Comparison of ENCODE assay signal across 17 mouse cellular contexts in genomic region chr2:176486683-176487082, GRCm38 (mm10). TPM values are rescaled to one million over a fixed set of nuclear protein-coding genes. Genes with fewer than 3 reads are reported as not detected.
DNase-seq lines count a peak whose midpoint lies in the region; ATAC-seq and TF ChIP-seq lines count a peak whose summit lies in the region.
"Not testable (repeated sequence)": the region's sequence is repeated elsewhere in the genome, so short reads cannot be mapped to it uniquely, and the experiment has no call there.
"Had no signal": no experiment of that assay in that cellular context is flagged by ENCODE, and none has a peak within 500 bp of the region (broad histone marks: within the 10 kb centered on the region; RNA-seq: fewer than 3 reads in every experiment).

Gene Gm14434 (minus strand): TSS chr2:176486783.

- H3K9me3 ChIP-seq in embryonic facial prominence, embryonic 10.5 days; forebrain, embryonic 15.5 days; hindbrain, embryonic 10.5 days; hindbrain, embryonic 16.5 days (ENCODE audit: control insufficient read depth, low read length); kidney, embryonic 14.5 days (ENCODE audit: control insufficient read depth, low read length); midbrain, postnatal 0 days (ENCODE audit: low read length): not testable (repeated sequence)

- H3K4me3 ChIP-seq in brown adipose tissue, adult 24 weeks (ENCODE audit: insufficient read depth, low read depth, low read length); embryonic facial prominence, embryonic 10.5 days; forebrain, embryonic 15.5 days; hindbrain, embryonic 10.5 days; hindbrain, embryonic 16.5 days (ENCODE audit: low read length); kidney, embryonic 14.5 days (ENCODE audit: low read length); midbrain, postnatal 0 days (ENCODE audit: low read depth, low read length): not testable (repeated sequence)

- ATAC-seq in forebrain, embryonic 15.5 days (replicated peaks); hindbrain, embryonic 16.5 days; kidney, embryonic 14.5 days (ENCODE audit: low FRiP score, low TSS enrichment); midbrain, postnatal 0 days (ENCODE audit: low FRiP score): not testable (repeated sequence)

- TF ChIP-seq CTCF in midbrain, postnatal 0 days (IDR thresholded peaks at IDR 0.05) = not testable (repeated sequence)

- not testable (repeated sequence) for H3K9ac ChIP-seq in forebrain, embryonic 15.5 days (replicated peaks); hindbrain, embryonic 16.5 days (ENCODE audit: low read depth, low read length); kidney, embryonic 14.5 days (ENCODE audit: low read depth, low read length); midbrain, postnatal 0 days (replicated peaks; ENCODE audit: low read length, poor library complexity, severe bottlenecking)

- not testable (repeated sequence) for H3K4me1 ChIP-seq in brown adipose tissue, adult 24 weeks (ENCODE audit: control insufficient read depth, insufficient read depth, insufficient read length, low read length); embryonic facial prominence, embryonic 10.5 days; forebrain, embryonic 15.5 days; hindbrain, embryonic 10.5 days (replicated peaks); hindbrain, embryonic 16.5 days (ENCODE audit: control insufficient read depth, insufficient read depth, low read depth, low read length); kidney, embryonic 14.5 days (ENCODE audit: control insufficient read depth, insufficient read depth, low read length); midbrain, postnatal 0 days (ENCODE audit: insufficient read depth, low read length)

- H3K27me3 ChIP-seq in embryonic facial prominence, embryonic 10.5 days (replicated peaks; ENCODE audit: low read depth, poor library complexity, severe bottlenecking); forebrain, embryonic 15.5 days; hindbrain, embryonic 10.5 days (ENCODE audit: insufficient read depth, poor library complexity, severe bottlenecking); hindbrain, embryonic 16.5 days (replicated peaks; ENCODE audit: control insufficient read depth, insufficient read depth, low read length); kidney, embryonic 14.5 days (ENCODE audit: control insufficient read depth, insufficient read depth, low read length); midbrain, postnatal 0 days (ENCODE audit: insufficient read depth, low read length): not testable (repeated sequence)

- not testable (repeated sequence) for DNase-seq in embryonic facial prominence, embryonic 10.5 days (ENCODE audit: low spot score); hindbrain, embryonic 10.5 days (ENCODE audit: low spot score); midbrain, postnatal 0 days (ENCODE audit: low spot score); urinary bladder, adult 2 months (ENCODE audit: low spot score)

- not testable (repeated sequence) for H3K36me3 ChIP-seq in embryonic facial prominence, embryonic 10.5 days (replicated peaks); forebrain, embryonic 15.5 days; hindbrain, embryonic 10.5 days; hindbrain, embryonic 16.5 days (ENCODE audit: control insufficient read depth, insufficient read depth, low read length); kidney, embryonic 14.5 days (ENCODE audit: control insufficient read depth, insufficient read depth, low read length); midbrain, postnatal 0 days (ENCODE audit: insufficient read depth, low read length)

- not testable (repeated sequence) for H3K27ac ChIP-seq in brown adipose tissue, adult 24 weeks (replicated peaks; ENCODE audit: low read depth, low read length); embryonic facial prominence, embryonic 10.5 days (replicated peaks); forebrain, embryonic 15.5 days (replicated peaks); hindbrain, embryonic 10.5 days; hindbrain, embryonic 16.5 days (ENCODE audit: low read depth, low read length); kidney, embryonic 14.5 days (ENCODE audit: low read depth, low read length); midbrain, postnatal 0 days (ENCODE audit: low read depth, low read length)

- H3K4me2 ChIP-seq in forebrain, embryonic 15.5 days (replicated peaks); hindbrain, embryonic 16.5 days (ENCODE audit: low read length); kidney, embryonic 14.5 days (replicated peaks; ENCODE audit: low read depth, low read length); midbrain, postnatal 0 days (ENCODE audit: low read depth, low read length, poor library complexity, severe bottlenecking): not testable (repeated sequence)

- WGBS in embryonic facial prominence, embryonic 10.5 days = no CpG with 5 or more reads among the region's 4 CpGs
- no CpG with 5 or more reads among the region's 4 CpGs for WGBS in forebrain, embryonic 15.5 days
- no CpG with 5 or more reads among the region's 4 CpGs for WGBS in hindbrain, embryonic 10.5 days
- no CpG with 5 or more reads among the region's 4 CpGs for WGBS in hindbrain, embryonic 16.5 days
- WGBS in kidney, embryonic 14.5 days = no CpG with 5 or more reads among the region's 4 CpGs
- no CpG with 5 or more reads among the region's 4 CpGs for WGBS in midbrain, postnatal 0 days

RNA-seq across cellular contexts. Expression of gene Gm14434, which starts in this region (rescaled TPM):
- 33.1 and 45.0 TPM in 2 replicates for polyA plus RNA-seq in brown adipose tissue, adult 24 weeks (2012; ENCODE audit: insufficient read depth, insufficient read length, missing spikeins)
- polyA plus RNA-seq in embryonic facial prominence, embryonic 10.5 days (2016; fragmentation: Nextera tagmentation; extraction: Ambion mirVana) = 1.1 and 11.4 TPM in 2 replicates
- 5.4 and 18.1 TPM in 2 replicates for polyA plus RNA-seq in forebrain, embryonic 15.5 days (2015; fragmentation: Nextera tagmentation; extraction: Ambion mirVana)
- 8.9 and 13.9 TPM in 2 replicates for polyA plus RNA-seq in hindbrain, embryonic 10.5 days (2016; fragmentation: Nextera tagmentation; extraction: Ambion mirVana)
- 11.9 and 21.1 TPM in 2 replicates for polyA plus RNA-seq in hindbrain, embryonic 16.5 days (2015; fragmentation: Nextera tagmentation; extraction: Ambion mirVana)
- 17.5 and 23.1 TPM in 2 replicates for polyA plus RNA-seq in kidney, embryonic 14.5 days (2014; fragmentation: Nextera tagmentation; extraction: Ambion mirVana)
- total RNA-seq in midbrain, postnatal 0 days (2014; rRNA removed) = 12.3 and 13.3 TPM in 2 replicates
- 24.9 and 26.4 TPM in 2 replicates for polyA plus RNA-seq in midbrain, postnatal 0 days (2015; fragmentation: Nextera tagmentation; extraction: Ambion mirVana)
- 9.8 and 13.6 TPM in 2 replicates for polyA plus RNA-seq in urinary bladder, adult 2 months (2012; rRNA removed)
- total RNA-seq: adrenal gland, adult 2 months; adrenal gland, postnatal 25 days; ES-E14; gastrocnemius, adult 8-10 months; gastrocnemius, postnatal 36 days; heart, adult 18-20 months; heart, postnatal 4 days had no signal
- polyA plus RNA-seq: erythroblast, embryonic 14.5 days; heart, embryonic 10.5 days had no signal
